ENCODE assay signal across 13 mouse cellular contexts in genomic region chr1:165592295-165593082, GRCm38 (mm10). TPM values are rescaled to one million over a fixed set of nuclear protein-coding genes. Genes with fewer than 3 reads are reported as not detected.
DNase-seq lines count a peak whose midpoint lies in the region; ATAC-seq and TF ChIP-seq lines count a peak whose summit lies in the region.
"Had no signal": no experiment of that assay in that cellular context is flagged by ENCODE, and none has a peak within 500 bp of the region (broad histone marks: within the 10 kb centered on the region; RNA-seq: fewer than 3 reads in every experiment).

No protein-coding gene starts in this region.

- H3K4me2 ChIP-seq in heart, embryonic 11.5 days = no peak overlapping the region
- no peak overlapping the region for H3K4me2 ChIP-seq in heart, embryonic 13.5 days
- no peak overlapping the region for H3K4me2 ChIP-seq in liver, embryonic 14.5 days (ENCODE audit: low read depth)
- H3K4me2 ChIP-seq in midbrain, embryonic 14.5 days (ENCODE audit: low read length) = no peak overlapping the region
- H3K4me2 ChIP-seq: hindbrain, embryonic 15.5 days; limb, embryonic 15.5 days; midbrain, embryonic 12.5 days had no signal

- TF ChIP-seq EP300 in liver, embryonic 14.5 days (IDR thresholded peaks at IDR 0.05; ENCODE audit: low read depth) = no peak

- 57% methylated on average over 14 of the region's 14 CpGs for WGBS in heart, embryonic 11.5 days (ENCODE audit: insufficient replicate concordance)
- 57% methylated on average over 14 of the region's 14 CpGs for WGBS in heart, embryonic 13.5 days
- 20% methylated on average over 14 of the region's 14 CpGs for WGBS in liver, embryonic 14.5 days (ENCODE audit: insufficient replicate concordance)
- WGBS in midbrain, embryonic 14.5 days = 95% methylated on average over 14 of the region's 14 CpGs

- H3K9me3 ChIP-seq in heart, embryonic 11.5 days (replicated peaks; ENCODE audit: control insufficient read depth, low read length) = no peaks in the 10 kb centered on the region
- no peaks in the 10 kb centered on the region for H3K9me3 ChIP-seq in heart, embryonic 13.5 days
- H3K9me3 ChIP-seq in liver, embryonic 14.5 days (ENCODE audit: control insufficient read depth, low read length) = no peaks in the 10 kb centered on the region
- no peaks in the 10 kb centered on the region for H3K9me3 ChIP-seq in midbrain, embryonic 14.5 days (ENCODE audit: control insufficient read depth, low read length)
- H3K9me3 ChIP-seq: hindbrain, embryonic 15.5 days; limb, embryonic 15.5 days; midbrain, embryonic 12.5 days had no signal

- H3K27ac ChIP-seq in heart, embryonic 11.5 days (ENCODE audit: low read depth, low read length) = no peak overlapping the region
- H3K27ac ChIP-seq in heart, embryonic 13.5 days (replicated peaks) = peak overlapping the region; percentile 48
- H3K27ac ChIP-seq in liver, embryonic 14.5 days = no peak overlapping the region
- H3K27ac ChIP-seq in midbrain, embryonic 14.5 days (replicated peaks; ENCODE audit: low read depth, low read length) = no peak overlapping the region
- H3K27ac ChIP-seq: hindbrain, embryonic 15.5 days; left cerebral cortex, adult 2 months; limb, embryonic 15.5 days; midbrain, embryonic 12.5 days had no signal

- peak; percentile 45 to 61 for DNase-seq in heart, adult 18-20 months
- peak; percentile 70 for DNase-seq in gastrocnemius, adult 18-20 months (ENCODE audit: low spot score)
- DNase-seq in liver, embryonic 14.5 days (ENCODE audit: low read depth in 3 of 3, low spot score in 3 of 3) = no peak
- DNase-seq in spleen, postnatal 36 days (ENCODE audit: low spot score in 2 of 2) = no peak
- DNase-seq in kidney, adult 11 months = no peak
- no peak for DNase-seq in midbrain, embryonic 14.5 days
- DNase-seq: kidney, postnatal 14 days had no signal

- H3K36me3 ChIP-seq in heart, embryonic 11.5 days (ENCODE audit: control insufficient read depth, insufficient read depth, low read length) = no peaks in the 10 kb centered on the region; the same call in 1 of the 2 replicates
- peaks cover 64% of the 10 kb centered on the region for H3K36me3 ChIP-seq in heart, embryonic 13.5 days
- no peaks in the 10 kb centered on the region for H3K36me3 ChIP-seq in liver, embryonic 14.5 days (replicated peaks; ENCODE audit: control insufficient read depth, insufficient read depth, low read depth)
- H3K36me3 ChIP-seq in midbrain, embryonic 14.5 days (ENCODE audit: control insufficient read depth, insufficient read depth, low read length) = peaks cover 54% of the 10 kb centered on the region

- ATAC-seq in heart, embryonic 11.5 days (replicated peaks; ENCODE audit: insufficient number of reproducible peaks, low FRiP score, low TSS enrichment) = no peak
- no peak for ATAC-seq in heart, embryonic 13.5 days (ENCODE audit: extremely low read depth, insufficient number of reproducible peaks, low FRiP score, low TSS enrichment)
- peak; percentile 66; the same call in 1 of the 2 replicates for ATAC-seq in liver, embryonic 14.5 days (ENCODE audit: insufficient read depth)
- ATAC-seq in midbrain, embryonic 14.5 days (ENCODE audit: low FRiP score, low TSS enrichment) = no peak

- no peak overlapping the region for H3K4me3 ChIP-seq in heart, embryonic 11.5 days (ENCODE audit: low read depth, low read length)
- H3K4me3 ChIP-seq in heart, embryonic 13.5 days = no peak overlapping the region
- no peak overlapping the region for H3K4me3 ChIP-seq in liver, embryonic 14.5 days (ENCODE audit: insufficient read depth in 1 of 2, low read depth in 2 of 2, low read length in 2 of 2)
- H3K4me3 ChIP-seq in midbrain, embryonic 14.5 days (replicated peaks; ENCODE audit: low read depth, low read length) = no peak overlapping the region
- H3K4me3 ChIP-seq: hindbrain, embryonic 15.5 days; left cerebral cortex, adult 2 months; limb, embryonic 15.5 days; midbrain, embryonic 12.5 days had no signal

- H3K27me3 ChIP-seq in heart, embryonic 11.5 days (ENCODE audit: control insufficient read depth, insufficient read depth, low read length) = no peaks in the 10 kb centered on the region
- H3K27me3 ChIP-seq in heart, embryonic 13.5 days (replicated peaks) = no peaks in the 10 kb centered on the region
- no peaks in the 10 kb centered on the region for H3K27me3 ChIP-seq in liver, embryonic 14.5 days (ENCODE audit: control insufficient read depth, insufficient read depth, low read length)
- no peaks in the 10 kb centered on the region for H3K27me3 ChIP-seq in midbrain, embryonic 14.5 days (ENCODE audit: control insufficient read depth, insufficient read depth, low read length)
- H3K27me3 ChIP-seq: hindbrain, embryonic 15.5 days; limb, embryonic 15.5 days; midbrain, embryonic 12.5 days had no signal

- TF ChIP-seq CTCF in liver, embryonic 14.5 days (IDR thresholded peaks at IDR 0.05; ENCODE audit: low read depth) = no peak

- peaks cover 41% of the 10 kb centered on the region for H3K4me1 ChIP-seq in heart, embryonic 11.5 days (ENCODE audit: control insufficient read depth, insufficient read depth, low read length)
- peaks cover 52% of the 10 kb centered on the region for H3K4me1 ChIP-seq in heart, embryonic 13.5 days
- peaks cover 2 to 13% of the 10 kb centered on the region in 2 experiments; a peak in 2 of 4 replicates for H3K4me1 ChIP-seq in liver, embryonic 14.5 days (replicated peaks; ENCODE audit: control insufficient read depth in 2 of 2, insufficient read depth in 2 of 2, low read length in 1 of 2)
- H3K4me1 ChIP-seq in midbrain, embryonic 14.5 days (ENCODE audit: control insufficient read depth, insufficient read depth, low read length) = no peaks in the 10 kb centered on the region
- H3K4me1 ChIP-seq: limb, embryonic 15.5 days; midbrain, embryonic 12.5 days had no signal

- no peak overlapping the region for H3K9ac ChIP-seq in heart, embryonic 11.5 days (ENCODE audit: low read depth, low read length)
- no peak overlapping the region for H3K9ac ChIP-seq in heart, embryonic 13.5 days
- no peak overlapping the region for H3K9ac ChIP-seq in liver, embryonic 14.5 days (replicated peaks)
- H3K9ac ChIP-seq in midbrain, embryonic 14.5 days (replicated peaks; ENCODE audit: low read length) = no peak overlapping the region
- H3K9ac ChIP-seq: hindbrain, embryonic 15.5 days; limb, embryonic 15.5 days; midbrain, embryonic 12.5 days had no signal

RNA-seq across cellular contexts. Expression of gene Mpzl1, which starts 41.8 kb away (rescaled TPM):
- total RNA-seq in heart, adult 18-20 months (2021) = 10 to 100 TPM; 12.8 to 13.2 TPM
- polyA plus RNA-seq in heart, embryonic 11.5 days (2014; fragmentation: Nextera tagmentation; extraction: Ambion mirVana) = 129 and 143 TPM in 2 replicates
- 1 to 10 TPM; 4.8 to 5.3 TPM for total RNA-seq in gastrocnemius, adult 18-20 months (2021)
- polyA plus RNA-seq in heart, embryonic 13.5 days (2015; fragmentation: Nextera tagmentation; extraction: Ambion mirVana) = 106 and 116 TPM in 2 replicates
- 18.1 and 19.4 TPM in 2 replicates for polyA plus RNA-seq in liver, embryonic 14.5 days (2012; rRNA removed)
- polyA plus RNA-seq in liver, embryonic 14.5 days (2014; fragmentation: Nextera tagmentation; extraction: Ambion mirVana) = 24.6 and 25.1 TPM in 2 replicates
- 138 and 159 TPM in 2 replicates for polyA plus RNA-seq in midbrain, embryonic 14.5 days (2014; fragmentation: Nextera tagmentation; extraction: Ambion mirVana)

Comparison
In these comparisons a context has a peak if more than half of its experiments do, and no peak if none do; other contexts are left out.
1. DNase-seq: peak in heart, adult 18-20 months (2 of 2) and gastrocnemius, adult 18-20 months (single experiment); none in liver, embryonic 14.5 days (0 of 3), spleen, postnatal 36 days (0 of 2), kidney, adult 11 months (single experiment) and midbrain, embryonic 14.5 days (single experiment).